Mouse (Mus musculus) lung, embryonic 14.5 days (tissue): ENCODE data around the gene Slco2a1. TPM values are rescaled to one million over a fixed set of nuclear protein-coding genes. Genes with fewer than 3 reads are reported as not detected.

Experiments used
- ATAC-seq: fragments of 200-750 bp; cut with Nextera tagmentation; 2 replicates; pipeline ENCODE4 v1.8.0; 2017; ENCODE audit warnings: mild to moderate bottlenecking, moderate TSS enrichment, moderate library complexity; ENCODE audit not compliant: insufficient read depth
- DNase-seq: peaks from one replicate; pipeline ENCODE4 v3.0.0-alpha.2; 2015
- H3K27ac ChIP-seq: fragments of 300-500 bp; sonication (generic); 2 replicates; pipeline ENCODE4 v1.5.1; 2014; ENCODE audit warnings: low read depth, mild to moderate bottlenecking, moderate library complexity
- H3K27me3 ChIP-seq: fragments of 300-500 bp; sonication (generic); 2 replicates; pipeline ENCODE4 v1.6.1; 2014; ENCODE audit warnings: low read length, control low read depth; ENCODE audit not compliant: insufficient read depth
- H3K36me3 ChIP-seq: fragments of 300-500 bp; sonication (generic); 2 replicates; pipeline ENCODE4 v1.6.1; 2014; ENCODE audit warnings: control low read depth; ENCODE audit not compliant: insufficient read depth
- H3K4me1 ChIP-seq: fragments of 300-500 bp; sonication (generic); 2 replicates; pipeline ENCODE4 v1.6.1; 2014; ENCODE audit warnings: antibody characterized with exemption, control low read depth; ENCODE audit not compliant: insufficient read depth
- H3K4me2 ChIP-seq: fragments of 300-500 bp; sonication (generic); 2 replicates; pipeline ENCODE4 v1.6.1; 2014; ENCODE audit warnings: mild to moderate bottlenecking
- H3K4me3 ChIP-seq: fragments of 300-500 bp; sonication (generic); 2 replicates; pipeline ENCODE4 v1.5.1; 2014; ENCODE audit warnings: low read depth, low read length
- H3K9ac ChIP-seq: fragments of 300-500 bp; sonication (generic); 2 replicates; pipeline ENCODE4 v1.6.1; 2014
- H3K9me3 ChIP-seq: fragments of 300-500 bp; sonication (generic); 2 replicates; pipeline ENCODE4 v1.6.1; 2016; ENCODE audit warnings: low read depth, low read length, control low read depth
- CTCF ChIP-seq: IDR thresholded peaks from 2 replicates; pipeline ENCODE4 v1.5.1; 2016; ENCODE audit warnings: antibody characterized with exemption, low read depth
- WGBS: fragments of 180-500 bp; shearing (Covaris S2); extraction: QIAGEN DNeasy Blood & Tissue Kit; methylation state at CpG from one replicate; pipeline ENCODE4 v1.1.7; 2014; 5-methylcytosine and 5-hydroxymethylcytosine counted together
- polyA plus RNA-seq: library from polyadenylated mRNA; unstranded; fragments of >200 nt; fragmentation: Nextera tagmentation; extraction: Ambion mirVana; gene quantifications from 2 replicates; pipeline ENCODE4 v1.2.1, GENCODE M21; 2014

Gene Slco2a1
- polyA plus RNA-seq, 1 experiment from 2014 or later = 15.1 TPM

GRCm38 (mm10) chr9:103056164-103056563 is 67.7 kb downstream of the Slco2a1 start:
- H3K9me3 ChIP-seq = no peaks in the 10 kb centered on the region
- no peak overlapping the region for H3K4me2 ChIP-seq
- no peak overlapping the region for H3K27ac ChIP-seq
- no peak overlapping the region for H3K4me3 ChIP-seq
- ATAC-seq (no peak), DNase-seq (no peak)
- H3K36me3 ChIP-seq = no peaks in the 10 kb centered on the region
- H3K9ac ChIP-seq = no peak overlapping the region
- no peak for TF ChIP-seq CTCF
- no peaks in the 10 kb centered on the region for H3K27me3 ChIP-seq
- 86% methylated on average over 5 of the region's 5 CpGs for WGBS
- no peaks in the 10 kb centered on the region for H3K4me1 ChIP-seq

GRCm38 (mm10) chr9:103060551-103060950 is 72.0 kb downstream of the Slco2a1 start:
- 23% methylated on average over 2 of the region's 2 CpGs for WGBS
- no peak for ATAC-seq
- peak; percentile 62 for DNase-seq
- H3K9me3 ChIP-seq = no peaks in the 10 kb centered on the region
- H3K9ac ChIP-seq = no peak overlapping the region
- no peak overlapping the region for H3K4me2 ChIP-seq
- no peak overlapping the region for H3K27ac ChIP-seq
- no peaks in the 10 kb centered on the region for H3K27me3 ChIP-seq
- no peak for TF ChIP-seq CTCF
- H3K36me3 ChIP-seq = no peaks in the 10 kb centered on the region
- no peak overlapping the region for H3K4me3 ChIP-seq
- H3K4me1 ChIP-seq = no peaks in the 10 kb centered on the region

- no peaks in the 10 kb centered on the region for H3K36me3 ChIP-seq
- DNase-seq = no peak
- 64% methylated on average over 5 of the region's 5 CpGs for WGBS
Observed at GRCm38 (mm10) chr9:103061471-103062053, 73.0 kb downstream of the Slco2a1 start.

GRCm38 (mm10) chr9:103063591-103063990 is 75.1 kb downstream of the Slco2a1 start:
- DNase-seq (no peak), ATAC-seq (no peak)
- H3K9me3 ChIP-seq = no peaks in the 10 kb centered on the region
- H3K4me1 ChIP-seq = no peaks in the 10 kb centered on the region
- H3K36me3 ChIP-seq = no peaks in the 10 kb centered on the region
- H3K4me3 ChIP-seq = no peak overlapping the region
- 88% methylated on average over 6 of the region's 6 CpGs for WGBS
- no peak for TF ChIP-seq CTCF
- H3K27ac ChIP-seq = no peak overlapping the region
- no peak overlapping the region for H3K9ac ChIP-seq
- no peaks in the 10 kb centered on the region for H3K27me3 ChIP-seq
- H3K4me2 ChIP-seq = no peak overlapping the region

More at GRCm38 (mm10) chr9:103061471-103062053, 73.0 kb downstream of the Slco2a1 start:
- TF ChIP-seq CTCF = no peak
- Histone ChIP-seq H3K27ac (no peak overlapping the region), H3K4me2 (no peak overlapping the region), H3K4me3 (no peak overlapping the region), H3K4me1 (no peaks in the 10 kb centered on the region), H3K9me3 (no peaks in the 10 kb centered on the region), H3K27me3 (no peaks in the 10 kb centered on the region), H3K9ac (no peak overlapping the region)
- no peak for ATAC-seq

GRCm38 (mm10) chr9:103066845-103067244 is 78.3 kb downstream of the Slco2a1 start:
- DNase-seq (no peak), ATAC-seq (no peak)
- H3K4me3 ChIP-seq = no peak overlapping the region
- WGBS = 86% methylated on average over 8 of the region's 8 CpGs
- H3K9ac ChIP-seq = no peak overlapping the region
- H3K36me3 ChIP-seq = no peaks in the 10 kb centered on the region
- no peak overlapping the region for H3K27ac ChIP-seq
- no peak for TF ChIP-seq CTCF
- peaks cover 5% of the 10 kb centered on the region; the same call in 1 of the 2 replicates for H3K4me1 ChIP-seq
- H3K9me3 ChIP-seq = no peaks in the 10 kb centered on the region
- no peaks in the 10 kb centered on the region for H3K27me3 ChIP-seq
- no peak overlapping the region for H3K4me2 ChIP-seq

DNA sequence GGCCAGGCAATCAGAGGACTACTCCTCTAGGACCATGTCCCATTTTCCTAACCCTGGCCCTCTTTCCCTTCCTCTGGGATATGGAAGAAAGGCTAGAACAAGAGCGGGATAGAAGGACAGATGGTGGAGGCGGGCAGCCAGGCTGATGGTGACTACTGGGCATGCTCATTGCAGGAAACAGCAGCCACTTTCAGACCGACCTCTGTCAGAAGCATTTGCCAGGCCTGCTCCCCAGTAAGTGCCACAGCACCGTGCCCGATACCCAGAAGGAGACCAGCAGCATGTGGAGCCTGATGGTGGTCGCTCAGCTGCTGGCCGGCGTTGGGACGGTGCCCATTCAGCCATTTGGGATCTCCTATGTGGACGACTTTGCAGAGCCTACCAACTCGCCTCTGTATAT is 79.1 kb downstream of the Slco2a1 start:
- no peak overlapping the region for H3K27ac ChIP-seq
- WGBS = 81% methylated on average over 11 of the region's 11 CpGs
- ATAC-seq = no peak

DNA sequence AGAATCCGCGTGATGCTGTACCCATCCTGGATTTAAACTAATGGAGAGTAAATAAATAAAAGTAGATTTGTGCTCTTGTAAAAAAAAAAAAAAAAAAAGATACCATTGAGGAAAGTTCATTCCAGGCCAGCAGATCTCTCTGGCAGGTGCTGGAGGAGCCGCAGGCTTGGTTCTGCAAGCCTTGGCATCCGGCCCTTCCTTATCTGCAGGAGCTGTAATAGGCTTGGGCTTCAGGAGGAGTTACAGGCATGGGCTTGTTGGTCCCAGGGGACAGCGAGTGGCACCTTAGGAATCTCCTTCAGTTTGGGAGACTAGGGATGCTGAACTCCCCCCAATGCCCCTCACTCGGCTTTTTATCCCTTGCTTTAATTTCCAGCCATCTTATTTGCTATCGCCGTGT is 80.3 kb downstream of the Slco2a1 start:
- Histone ChIP-seq H3K9me3 (no peaks in the 10 kb centered on the region), H3K4me3 (no peak overlapping the region), H3K27ac (no peak overlapping the region), H3K4me2 (no peak overlapping the region), H3K27me3 (no peaks in the 10 kb centered on the region), H3K9ac (no peak overlapping the region), H3K36me3 (no peaks in the 10 kb centered on the region), H3K4me1 (peaks cover 8% of the 10 kb centered on the region; the same call in 1 of the 2 replicates)
- TF ChIP-seq CTCF = no peak
- ATAC-seq (no peak), DNase-seq (no peak)
- 84% methylated on average over 8 of the region's 8 CpGs for WGBS

More for the DNA sequence above, 79.1 kb downstream of the Slco2a1 start:
- H3K4me3 ChIP-seq = no peak overlapping the region
- peaks cover 8% of the 10 kb centered on the region; the same call in 1 of the 2 replicates for H3K4me1 ChIP-seq
- no peak overlapping the region for H3K4me2 ChIP-seq
- no peaks in the 10 kb centered on the region for H3K27me3 ChIP-seq
- no peak for DNase-seq
- no peak for TF ChIP-seq CTCF
- H3K36me3 ChIP-seq = no peaks in the 10 kb centered on the region
- H3K9me3 ChIP-seq = no peaks in the 10 kb centered on the region
- no peak overlapping the region for H3K9ac ChIP-seq
